Mouse (Mus musculus) ovary, adult 2 months (tissue): ENCODE results near the gene Kif21b. TPM values are rescaled to one million over a fixed set of nuclear protein-coding genes. Genes with fewer than 3 reads are reported as not detected.

Experiments used
- polyA plus RNA-seq: library from polyadenylated mRNA; depleted of rRNA; stranded (reverse); fragments of >200 nt; gene quantifications from 2 replicates; pipeline ENCODE4 v1.2.3, GENCODE M21; 2012; rRNA removed

Kif21b gene
- polyA plus RNA-seq = 5.1 TPM in 2 replicates

GRCm38 (mm10) chr1:136130951-136131558 is at the start of gene Kif21b:
Gene Kif21b, plus strand, starts transcription at chr1:136131389.

GRCm38 (mm10) chr1:136212803-136213202 is 81.6 kb downstream of the Kif21b start, which contains the start of gene Mroh3:
Gene Mroh3, minus strand, starts transcription at chr1:136212828.

Other genes with a start within 250 kb of the Kif21b start
- 1.6 and 1.7 TPM in 2 replicates for gene Pkp1, start 212.2 kb upstream of the Kif21b start, polyA plus RNA-seq
- 0.07 and 0.39 TPM in 2 replicates for gene Igfn1, start 125.0 kb upstream of the Kif21b start, polyA plus RNA-seq
- gene Tmem9, start 123.2 kb upstream of the Kif21b start, polyA plus RNA-seq = 158 and 172 TPM in 2 replicates
- gene Ascl5, start 80.6 kb upstream of the Kif21b start, polyA plus RNA-seq = not detected in 2 replicates
- gene Cacna1s, start 78.6 kb upstream of the Kif21b start, polyA plus RNA-seq = 4.4 and 4.6 TPM in 2 replicates
- 0.13 and 0.20 TPM in 2 replicates for gene Mroh3, start 81.4 kb downstream of the Kif21b start, polyA plus RNA-seq
- gene Inava, start 102.9 kb downstream of the Kif21b start, polyA plus RNA-seq = 9.8 and 11.4 TPM in 2 replicates
- gene Gpr25, start 129.5 kb downstream of the Kif21b start, polyA plus RNA-seq = 0.15 and 0.25 TPM in 2 replicates
- 10.9 and 20.2 TPM in 2 replicates for gene Camsap2, start 214.7 kb downstream of the Kif21b start, polyA plus RNA-seq